Mouse (Mus musculus) forebrain, embryonic 10.5 days (tissue): Measurements from ENCODE around the gene Gm16253. TPM values are rescaled to one million over a fixed set of nuclear protein-coding genes. Genes with fewer than 3 reads are reported as not detected.
A peak's percentile ranks its signal among the peaks of the same experiment; 100 is the strongest.

Experiments
- DNase-seq: peaks from one replicate; pipeline ENCODE4 v3.0.0-alpha.2; 2017; ENCODE audit warnings: low spot score; ENCODE audit errors: extremely low spot score
- H3K27ac ChIP-seq: fragments of 300-500 bp; sonication (generic); 2 replicates; pipeline ENCODE4 v1.5.1; 2016; ENCODE audit warnings: mild to moderate bottlenecking
- H3K27me3 ChIP-seq: fragments of 300-500 bp; sonication (generic); 2 replicates; pipeline ENCODE4 v1.6.1; 2016; ENCODE audit warnings: mild to moderate bottlenecking; ENCODE audit not compliant: poor library complexity, severe bottlenecking
- H3K36me3 ChIP-seq: fragments of 300-500 bp; sonication (generic); replicated peaks from 2 replicates; pipeline ENCODE4 v1.6.1; 2016; ENCODE audit warnings: mild to moderate bottlenecking, moderate library complexity
- H3K4me1 ChIP-seq: fragments of 300-500 bp; sonication (generic); 2 replicates; pipeline ENCODE4 v1.6.1; 2016
- H3K4me3 ChIP-seq: fragments of 300-500 bp; sonication (generic); 2 replicates; pipeline ENCODE4 v1.5.1; 2016; ENCODE audit warnings: mild to moderate bottlenecking, moderate library complexity
- H3K9me3 ChIP-seq: fragments of 300-500 bp; sonication (generic); 2 replicates; pipeline ENCODE4 v1.6.1; 2016; ENCODE audit warnings: mild to moderate bottlenecking, moderate library complexity
- WGBS: fragments of 180-500 bp; shearing (Covaris S2); methylation state at CpG from one replicate; pipeline ENCODE4 v1.1.7; 2016; 5-methylcytosine and 5-hydroxymethylcytosine counted together
- polyA plus RNA-seq: library from polyadenylated mRNA; unstranded; fragments of >200 nt; fragmentation: Nextera tagmentation; extraction: Ambion mirVana; gene quantifications from 2 replicates; pipeline ENCODE4 v1.2.1, GENCODE M21; 2016

The Gm16253 gene
- polyA plus RNA-seq, 1 experiment from 2014 or later = 0.66 TPM

- Histone ChIP-seq H3K4me1 (peaks cover 63% of the 10 kb centered on the region), H3K27ac (no peak overlapping the region), H3K27me3 (no peaks in the 10 kb centered on the region), H3K9me3 (no peaks in the 10 kb centered on the region), H3K4me3 (peak overlapping the region; percentile 69), H3K36me3 (peaks cover 25% of the 10 kb centered on the region)
- 90% methylated on average over 12 of the region's 12 CpGs for WGBS
- no peak for DNase-seq
These were observed 17.3 kb upstream of the Gm16253 start for GRCm38 (mm10) chr3:96559398-96559910.

DNA sequence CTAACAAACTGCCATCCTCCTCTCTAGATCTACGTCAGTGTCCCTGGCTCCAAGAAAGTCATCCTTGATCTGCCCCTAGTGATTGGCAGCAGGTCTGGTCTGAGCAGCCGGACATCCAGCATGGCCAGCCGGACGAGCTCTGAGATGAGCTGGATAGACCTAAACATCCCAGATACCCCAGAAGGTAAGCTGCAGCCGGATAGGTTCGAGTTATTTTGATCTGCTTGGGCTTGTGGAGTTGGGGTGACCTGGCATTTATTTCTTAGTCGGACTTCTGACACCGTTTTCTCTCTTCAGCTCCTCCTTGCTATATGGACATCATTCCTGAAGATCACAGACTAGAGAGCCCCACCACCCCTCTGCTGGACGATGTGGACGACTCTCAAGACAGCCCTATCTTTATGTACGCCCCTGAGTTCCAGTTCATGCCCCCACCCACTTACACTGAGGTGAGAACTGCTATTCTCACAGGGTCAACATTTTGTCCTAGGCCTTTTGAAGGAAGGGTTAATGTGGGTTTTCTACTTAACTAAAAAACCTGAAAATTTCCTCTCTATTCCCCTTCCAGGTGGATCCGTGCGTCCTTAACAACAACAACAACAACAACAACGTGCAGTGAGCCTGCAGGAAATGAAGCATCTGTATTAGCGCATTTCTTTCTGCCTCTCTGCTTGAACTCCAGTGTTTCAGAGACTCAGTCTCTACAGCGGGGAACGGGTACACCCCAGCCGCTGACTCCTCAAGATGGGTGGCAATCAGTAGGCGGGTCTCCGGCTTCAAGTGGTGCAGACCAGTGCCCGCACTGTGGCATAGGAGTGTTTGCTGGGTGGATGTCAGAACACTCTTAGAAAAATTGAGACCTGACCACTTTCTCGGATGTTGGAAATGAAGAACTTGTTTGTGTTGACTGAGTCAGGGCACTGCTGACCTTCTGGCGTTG, 16.6 kb upstream of the Gm16253 start:
- Histone ChIP-seq H3K4me3 (peak overlapping the region; percentile 69), H3K4me1 (peaks cover 58% of the 10 kb centered on the region), H3K9me3 (no peaks in the 10 kb centered on the region), H3K27me3 (no peaks in the 10 kb centered on the region), H3K36me3 (peaks cover 25% of the 10 kb centered on the region), H3K27ac (no peak overlapping the region)
- no peak for DNase-seq
- 93% methylated on average over 23 of the region's 23 CpGs for WGBS

DNA sequence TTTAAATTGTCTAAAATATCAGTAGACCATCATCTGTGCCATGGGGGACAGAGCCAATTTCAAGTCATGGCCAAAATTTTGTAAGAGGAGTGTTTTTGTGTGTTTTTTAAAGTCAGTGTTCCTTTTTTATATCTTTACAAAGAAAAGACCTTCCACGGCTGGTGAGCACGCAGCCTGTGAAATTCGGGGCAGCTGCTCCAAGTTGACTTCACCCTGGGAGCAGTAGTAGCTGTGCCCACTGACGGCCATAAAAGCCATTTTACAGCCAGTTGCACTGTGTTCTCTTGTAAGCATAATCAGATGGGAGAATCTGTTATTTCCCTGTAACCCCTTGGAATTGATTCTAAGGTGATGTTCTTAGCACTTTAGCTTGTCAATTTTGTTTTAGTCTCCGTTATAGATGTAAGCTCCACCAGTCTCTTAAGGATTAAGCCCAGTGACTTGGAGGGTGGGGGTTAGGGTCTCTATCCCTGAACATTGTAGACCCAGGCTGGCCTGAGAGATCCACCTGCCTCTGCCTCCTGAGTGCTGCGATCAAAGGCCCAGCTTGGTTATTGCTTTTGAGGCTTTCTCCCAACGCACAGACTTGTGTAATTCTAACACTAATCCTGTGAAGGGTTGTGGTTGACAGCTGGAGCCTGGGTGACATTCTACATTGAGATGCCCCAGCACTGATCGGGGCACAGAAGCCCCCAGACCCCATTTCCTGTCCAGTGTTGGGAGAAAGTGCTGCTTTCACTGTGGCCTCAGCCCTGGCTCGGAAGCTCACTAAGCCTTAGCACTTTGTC, 15.7 kb upstream of the Gm16253 start:
- Histone ChIP-seq H3K36me3 (peaks cover 25% of the 10 kb centered on the region), H3K4me3 (peak overlapping the region; percentile 69; the same call in 1 of the 2 replicates), H3K27ac (no peak overlapping the region), H3K27me3 (no peaks in the 10 kb centered on the region), H3K9me3 (no peaks in the 10 kb centered on the region), H3K4me1 (peaks cover 51% of the 10 kb centered on the region)
- 93% methylated on average over 9 of the region's 9 CpGs for WGBS
- DNase-seq = no peak

GRCm38 (mm10) chr3:96561946-96562681, 14.7 kb upstream of the Gm16253 start:
- H3K4me3 ChIP-seq = no peak overlapping the region
- H3K27me3 ChIP-seq = no peaks in the 10 kb centered on the region
- H3K9me3 ChIP-seq = no peaks in the 10 kb centered on the region
- H3K27ac ChIP-seq = no peak overlapping the region
- H3K4me1 ChIP-seq = peaks cover 41% of the 10 kb centered on the region
- DNase-seq = no peak
- peaks cover 25% of the 10 kb centered on the region for H3K36me3 ChIP-seq
- WGBS = 73% methylated on average over 10 of the region's 10 CpGs

- Histone ChIP-seq H3K4me3 (no peak overlapping the region), H3K27me3 (no peaks in the 10 kb centered on the region), H3K4me1 (peaks cover 34% of the 10 kb centered on the region), H3K27ac (no peak overlapping the region), H3K36me3 (peaks cover 25% of the 10 kb centered on the region), H3K9me3 (no peaks in the 10 kb centered on the region)
- no peak for DNase-seq
- WGBS = 93% methylated on average over 8 of the region's 8 CpGs
These were observed 13.5 kb upstream of the Gm16253 start for GRCm38 (mm10) chr3:96563267-96563666.

- no peak for DNase-seq
- peaks cover 25% of the 10 kb centered on the region for H3K36me3 ChIP-seq
- 82% methylated on average over 10 of the region's 10 CpGs for WGBS
- H3K27me3 ChIP-seq = no peaks in the 10 kb centered on the region
- H3K4me3 ChIP-seq = no peak overlapping the region
- H3K27ac ChIP-seq = peak overlapping the region; percentile 62
- no peaks in the 10 kb centered on the region for H3K9me3 ChIP-seq
- peaks cover 26% of the 10 kb centered on the region for H3K4me1 ChIP-seq
These were observed 12.7 kb upstream of the Gm16253 start for GRCm38 (mm10) chr3:96563911-96564632.

- Histone ChIP-seq H3K4me3 (no peak overlapping the region), H3K9me3 (no peaks in the 10 kb centered on the region), H3K36me3 (peaks cover 19% of the 10 kb centered on the region), H3K27me3 (no peaks in the 10 kb centered on the region), H3K4me1 (peaks cover 26% of the 10 kb centered on the region), H3K27ac (peak overlapping the region; percentile 62)
- WGBS = 74% methylated on average over 7 of the region's 7 CpGs
- DNase-seq = no peak
These were observed 12.2 kb upstream of the Gm16253 start for GRCm38 (mm10) chr3:96564633-96565032.

- 84% methylated on average over 3 of the region's 3 CpGs for WGBS
- Histone ChIP-seq H3K4me1 (peaks cover 22% of the 10 kb centered on the region), H3K9me3 (no peaks in the 10 kb centered on the region), H3K27me3 (no peaks in the 10 kb centered on the region), H3K4me3 (no peak overlapping the region), H3K27ac (no peak overlapping the region), H3K36me3 (peaks cover 14% of the 10 kb centered on the region)
- DNase-seq = no peak
These were observed 11.7 kb upstream of the Gm16253 start for GRCm38 (mm10) chr3:96565105-96565504.

DNA sequence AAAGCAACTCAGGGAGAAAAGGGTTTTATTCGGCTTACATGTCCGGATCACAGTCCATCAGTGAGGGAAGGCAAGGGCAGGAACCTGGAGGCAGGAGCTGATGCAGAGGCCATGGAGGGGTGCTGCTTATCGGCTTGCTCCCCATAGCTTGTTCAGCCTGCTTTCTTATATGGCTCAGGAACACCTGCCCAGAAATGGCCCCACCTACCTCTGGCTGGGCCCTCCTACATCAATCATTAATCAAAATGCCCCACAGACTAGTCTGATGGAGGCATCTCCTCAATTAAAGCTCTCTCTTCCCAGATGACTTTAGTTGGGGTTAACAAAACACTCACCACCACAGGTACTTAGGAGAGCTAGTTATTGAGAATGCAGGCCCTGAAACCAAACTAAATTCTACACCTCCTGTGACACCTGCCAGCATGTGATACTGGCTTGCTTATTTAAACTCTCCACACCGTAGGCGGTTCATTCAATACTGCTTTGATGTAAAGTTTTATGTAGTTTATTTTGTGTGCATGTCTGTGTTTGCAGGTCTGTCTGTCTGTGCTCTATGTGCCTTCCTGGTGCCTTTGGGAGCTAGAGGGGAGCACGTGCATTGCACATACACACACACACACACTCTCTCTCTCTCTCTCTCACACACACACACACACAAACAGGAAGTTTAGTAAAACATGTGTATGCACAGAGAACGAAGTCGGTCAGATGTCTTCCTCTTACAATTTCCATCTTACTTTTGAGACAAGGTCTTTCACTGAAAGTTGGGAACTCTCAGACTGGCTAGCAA, 9.9 kb upstream of the Gm16253 start:
- WGBS = 86% methylated on average over 8 of the region's 8 CpGs
- Histone ChIP-seq H3K27ac (no peak overlapping the region), H3K4me1 (peaks cover 9% of the 10 kb centered on the region; the same call in 1 of the 2 replicates), H3K9me3 (no peaks in the 10 kb centered on the region), H3K36me3 (no peaks in the 10 kb centered on the region), H3K27me3 (no peaks in the 10 kb centered on the region), H3K4me3 (no peak overlapping the region)
- DNase-seq = no peak

DNA sequence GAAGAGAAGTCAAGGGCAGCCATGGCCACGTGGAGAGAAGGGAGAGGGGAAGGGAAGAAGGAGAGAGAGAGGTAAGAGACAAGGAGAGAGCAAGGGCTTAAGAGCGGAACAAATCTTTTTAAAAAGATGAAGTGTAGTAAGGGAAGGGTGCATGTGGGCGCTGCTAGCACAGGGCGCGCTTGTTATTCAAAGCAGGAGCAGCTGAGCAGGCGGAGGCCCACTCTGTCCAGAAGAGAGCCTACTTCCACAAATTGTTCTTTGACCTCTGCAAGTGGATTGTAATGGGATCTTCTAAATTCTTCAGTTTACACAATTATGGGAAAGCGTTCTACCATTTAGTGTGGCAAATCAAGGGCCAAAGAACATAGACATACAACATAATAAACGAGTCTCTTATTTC, 8.2 kb upstream of the Gm16253 start:
- Histone ChIP-seq H3K4me1 (peaks cover 9% of the 10 kb centered on the region; the same call in 1 of the 2 replicates), H3K4me3 (no peak overlapping the region), H3K27me3 (no peaks in the 10 kb centered on the region), H3K9me3 (no peaks in the 10 kb centered on the region), H3K36me3 (no peaks in the 10 kb centered on the region), H3K27ac (no peak overlapping the region)
- 80% methylated on average over 8 of the region's 8 CpGs for WGBS
- DNase-seq = no peak

DNA sequence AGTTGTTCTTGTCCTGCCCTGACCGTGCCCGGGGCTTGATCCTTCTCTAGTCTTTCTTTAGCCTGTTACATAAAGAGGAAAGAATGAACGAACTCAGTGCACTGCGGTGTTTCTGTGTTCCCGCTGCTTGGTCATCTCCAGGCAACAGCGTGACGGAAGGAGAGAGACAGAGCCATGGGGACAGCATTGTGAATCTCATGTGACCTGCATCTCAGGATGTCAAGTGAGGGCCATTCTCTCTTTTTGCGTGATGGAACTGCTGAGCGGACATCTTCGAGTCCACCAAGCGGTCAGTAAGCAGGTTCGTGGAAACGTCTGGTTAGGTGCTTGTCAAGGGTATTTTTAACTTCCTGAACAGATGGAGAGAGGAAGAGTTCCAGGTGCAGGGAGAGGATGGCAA, 7.3 kb upstream of the Gm16253 start:
- 91% methylated on average over 13 of the region's 13 CpGs for WGBS

More for the DNA sequence above, 7.3 kb upstream of the Gm16253 start:
- no peaks in the 10 kb centered on the region for H3K36me3 ChIP-seq
- no peaks in the 10 kb centered on the region for H3K27me3 ChIP-seq
- DNase-seq = no peak
- no peak overlapping the region for H3K27ac ChIP-seq
- H3K9me3 ChIP-seq = no peaks in the 10 kb centered on the region
- peaks cover 12% of the 10 kb centered on the region; the same call in 1 of the 2 replicates for H3K4me1 ChIP-seq
- no peak overlapping the region for H3K4me3 ChIP-seq
